Mouse (Mus musculus): ENCODE results near the gene Rcan1.

DNA sequence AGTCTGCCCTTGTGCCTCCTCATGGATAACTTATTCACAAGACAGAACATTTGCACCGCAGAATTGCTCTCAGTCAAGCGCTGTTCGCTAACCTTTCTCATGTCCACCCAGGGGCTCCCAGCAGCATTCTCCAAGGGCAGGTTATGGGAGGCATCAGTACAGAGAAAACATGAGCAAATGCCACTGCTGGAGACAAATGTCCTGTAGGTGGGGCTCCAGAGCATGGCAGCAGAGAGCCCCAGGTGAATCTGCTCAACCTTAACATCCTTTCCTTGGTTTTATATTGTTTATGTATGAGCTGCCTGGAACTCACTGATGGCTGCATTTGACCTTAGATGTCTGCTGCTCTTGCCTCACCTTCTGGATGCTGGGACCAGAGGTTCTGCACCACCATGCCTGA lies 76.9 kb downstream of the Rcan1 start:
- TF ChIP-seq POLR2A (IDR thresholded peaks at IDR 0.05; ENCODE audit: control insufficient read depth, low read depth, low read length) (no peak), CTCF (IDR thresholded peaks at IDR 0.05; ENCODE audit: control insufficient read depth, insufficient read depth, insufficient replicate concordance, low read depth, low read length) (no peak)
